Mouse (Mus musculus) heart, postnatal 0 days (tissue): ENCODE measurements at regions not wholly inside any gene's neighbourhood (a gene's known extent, or its start where the extent isn't known, plus 50 kb on each side); places are given as distances from the start of the nearest gene placed in this dataset.

Experiments
- CTCF ChIP-seq: IDR thresholded peaks from 2 replicates; pipeline ENCODE4 v1.5.1; 2016; ENCODE audit warnings: antibody characterized with exemption, control low read depth, low read depth
- EP300 ChIP-seq: IDR thresholded peaks from 2 replicates; pipeline ENCODE4 v1.6.1; 2016; ENCODE audit warnings: antibody characterized with exemption, low read depth

GRCm38 (mm10) chr5:58751777-58752176 is 1034.0 kb downstream of the Pcdh7 start:
- no peak for TF ChIP-seq CTCF
- TF ChIP-seq EP300: no peak
